Mouse (Mus musculus) hindbrain, embryonic 13.5 days (tissue): ENCODE measurements around the gene Prrx1. TPM values are rescaled to one million over a fixed set of nuclear protein-coding genes. Genes with fewer than 3 reads are reported as not detected.

Source experiments
- ATAC-seq: fragments of 200-750 bp; cut with Nextera tagmentation; 2 replicates; pipeline ENCODE4 v1.8.0; 2017; ENCODE audit warnings: moderate TSS enrichment; ENCODE audit not compliant: low FRiP score
- H3K27ac ChIP-seq: fragments of 300-500 bp; sonication (generic); 2 replicates; pipeline ENCODE4 v1.5.1; 2015; ENCODE audit warnings: inconsistent platforms, mild to moderate bottlenecking, moderate library complexity
- H3K27me3 ChIP-seq: fragments of 300-500 bp; sonication (generic); 2 replicates; pipeline ENCODE4 v1.6.1; 2015; ENCODE audit warnings: mild to moderate bottlenecking, inconsistent platforms
- H3K36me3 ChIP-seq: fragments of 300-500 bp; sonication (generic); 2 replicates; pipeline ENCODE4 v1.6.1; 2015; ENCODE audit warnings: mild to moderate bottlenecking, inconsistent platforms
- H3K4me1 ChIP-seq: fragments of 300-500 bp; sonication (generic); replicated peaks from 2 replicates; pipeline ENCODE4 v1.6.1; 2015; ENCODE audit warnings: inconsistent platforms
- H3K4me2 ChIP-seq: fragments of 300-500 bp; sonication (generic); 2 replicates; pipeline ENCODE4 v1.6.1; 2015; ENCODE audit warnings: inconsistent platforms, mild to moderate bottlenecking, moderate library complexity
- H3K4me3 ChIP-seq: fragments of 300-500 bp; sonication (generic); 2 replicates; pipeline ENCODE4 v1.5.1; 2015; ENCODE audit warnings: mild to moderate bottlenecking, inconsistent platforms
- H3K9ac ChIP-seq: fragments of 300-500 bp; sonication (generic); 2 replicates; pipeline ENCODE4 v1.6.1; 2015; ENCODE audit warnings: mild to moderate bottlenecking, inconsistent platforms
- H3K9me3 ChIP-seq: fragments of 300-500 bp; sonication (generic); 2 replicates; pipeline ENCODE4 v1.6.1; 2016; ENCODE audit warnings: inconsistent platforms
- WGBS: fragments of 180-500 bp; shearing (Covaris S2); methylation state at CpG from one replicate; pipeline ENCODE4 v1.1.7; 2015; 5-methylcytosine and 5-hydroxymethylcytosine counted together
- polyA plus RNA-seq: library from polyadenylated mRNA; unstranded; fragments of >200 nt; fragmentation: Nextera tagmentation; extraction: Ambion mirVana; gene quantifications from 2 replicates; pipeline ENCODE4 v1.2.1, GENCODE M21; 2015

The Prrx1 gene
- polyA plus RNA-seq, 1 experiment from 2014 or later = 6.4 TPM

GRCm38 (mm10) chr1:163338525-163339218, 25.2 kb upstream of the Prrx1 start:
- H3K36me3 ChIP-seq = no peaks in the 10 kb centered on the region
- H3K9ac ChIP-seq = no peak overlapping the region
- no peak overlapping the region for H3K27ac ChIP-seq
- ATAC-seq = peak; percentile 84
- H3K4me1 ChIP-seq = no peaks in the 10 kb centered on the region
- 55% methylated on average over 7 of the region's 7 CpGs for WGBS
- no peak overlapping the region for H3K4me2 ChIP-seq
- H3K9me3 ChIP-seq = no peaks in the 10 kb centered on the region
- H3K4me3 ChIP-seq = no peak overlapping the region
- no peaks in the 10 kb centered on the region for H3K27me3 ChIP-seq

DNA sequence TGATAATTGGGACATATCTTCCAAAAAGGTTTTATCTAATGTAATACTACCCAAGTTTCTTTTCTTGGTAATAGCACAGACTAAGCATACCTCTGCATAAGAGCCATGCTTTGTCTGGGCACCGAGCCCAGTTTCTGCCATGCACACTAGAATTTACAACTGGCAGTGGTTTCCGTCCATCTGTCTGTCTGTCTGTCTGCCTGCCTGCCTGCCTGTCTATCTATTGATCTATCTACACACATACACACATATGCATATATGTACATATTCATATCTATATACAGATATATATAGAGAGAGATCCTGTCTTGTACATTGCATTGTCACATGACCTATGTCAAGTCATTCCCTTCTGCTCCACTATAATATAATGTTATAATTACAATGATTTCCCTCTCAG, 24.3 kb upstream of the Prrx1 start:
- H3K4me3 ChIP-seq = no peak overlapping the region
- H3K27me3 ChIP-seq = no peaks in the 10 kb centered on the region
- WGBS = 75% methylated on average over 2 of the region's 2 CpGs
- no peak overlapping the region for H3K27ac ChIP-seq
- no peak overlapping the region for H3K9ac ChIP-seq
- ATAC-seq = no peak
- H3K9me3 ChIP-seq = no peaks in the 10 kb centered on the region
- no peak overlapping the region for H3K4me2 ChIP-seq
- H3K36me3 ChIP-seq = no peaks in the 10 kb centered on the region
- H3K4me1 ChIP-seq = no peaks in the 10 kb centered on the region

- no peaks in the 10 kb centered on the region for H3K4me1 ChIP-seq
- H3K36me3 ChIP-seq = no peaks in the 10 kb centered on the region
- H3K9ac ChIP-seq = no peak overlapping the region
- H3K4me3 ChIP-seq = no peak overlapping the region
- H3K27me3 ChIP-seq = no peaks in the 10 kb centered on the region
- ATAC-seq = no peak
- no peak overlapping the region for H3K27ac ChIP-seq
- WGBS = 77% methylated on average over 2 of the region's 2 CpGs
- H3K4me2 ChIP-seq = no peak overlapping the region
- H3K9me3 ChIP-seq = no peaks in the 10 kb centered on the region
Measured at GRCm38 (mm10) chr1:163327279-163327678, 13.8 kb upstream of the Prrx1 start.

DNA sequence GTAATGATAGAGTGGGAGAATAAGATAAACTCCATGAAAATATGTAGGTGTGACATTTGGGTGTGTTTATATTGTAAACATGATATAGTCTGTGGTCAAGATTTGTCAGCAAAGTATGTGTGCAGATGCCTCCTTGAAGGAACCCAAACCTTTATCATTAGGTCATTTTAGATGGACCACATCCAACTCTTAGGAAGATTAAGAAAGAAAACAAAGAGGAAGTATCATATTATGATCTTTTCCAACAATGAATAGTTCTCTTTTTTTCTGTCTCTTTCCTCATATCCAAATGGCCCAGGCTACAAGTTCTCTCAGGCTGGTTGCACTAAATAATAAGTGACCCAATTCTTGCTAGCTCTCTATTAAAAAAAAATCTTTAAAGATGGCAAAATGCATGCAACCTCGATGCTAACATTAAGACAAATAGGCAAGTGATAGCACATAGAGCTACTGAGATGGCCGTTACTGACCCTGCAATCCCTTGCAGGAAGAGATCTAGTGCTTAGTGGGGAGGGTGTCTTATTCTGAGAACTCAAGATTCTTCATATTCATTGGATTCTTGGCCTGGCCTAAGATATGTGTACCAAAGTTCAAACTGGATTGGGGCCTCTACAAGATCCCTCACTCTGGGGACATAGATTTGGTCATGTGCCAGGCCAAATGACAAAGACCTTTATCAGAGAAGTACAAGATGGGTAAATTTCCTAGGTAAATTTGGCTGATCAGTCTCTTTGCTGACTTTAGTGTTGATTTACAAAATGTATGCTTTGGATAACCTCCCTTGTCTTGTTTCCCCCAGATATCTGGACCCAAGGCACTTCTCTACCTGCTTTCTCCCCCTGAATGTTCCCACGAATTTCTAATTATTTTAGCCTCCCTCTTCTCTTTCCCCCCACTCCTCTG, 6.4 kb upstream of the Prrx1 start:
- no peak overlapping the region for H3K9ac ChIP-seq

GRCm38 (mm10) chr1:163316920-163317319, 3.4 kb upstream of the Prrx1 start:
- WGBS = 40% methylated on average over 1 of the region's 1 CpGs
- H3K9me3 ChIP-seq = no peaks in the 10 kb centered on the region
- H3K27ac ChIP-seq = no peak overlapping the region
- H3K4me3 ChIP-seq = no peak overlapping the region
- peaks cover 69% of the 10 kb centered on the region for H3K27me3 ChIP-seq
- no peak overlapping the region for H3K4me2 ChIP-seq
- H3K36me3 ChIP-seq = no peaks in the 10 kb centered on the region
- peaks cover 32% of the 10 kb centered on the region for H3K4me1 ChIP-seq
- no peak overlapping the region for H3K9ac ChIP-seq
- ATAC-seq = no peak

More for the DNA sequence above, 6.4 kb upstream of the Prrx1 start:
- H3K27me3 ChIP-seq = peaks cover 40% of the 10 kb centered on the region
- no peak overlapping the region for H3K4me3 ChIP-seq
- 71% methylated on average over 3 of the region's 3 CpGs for WGBS
- no peaks in the 10 kb centered on the region for H3K36me3 ChIP-seq
- peaks cover 2% of the 10 kb centered on the region for H3K4me1 ChIP-seq
- no peak for ATAC-seq
- no peak overlapping the region for H3K27ac ChIP-seq
- no peak overlapping the region for H3K4me2 ChIP-seq
- H3K9me3 ChIP-seq = no peaks in the 10 kb centered on the region

DNA sequence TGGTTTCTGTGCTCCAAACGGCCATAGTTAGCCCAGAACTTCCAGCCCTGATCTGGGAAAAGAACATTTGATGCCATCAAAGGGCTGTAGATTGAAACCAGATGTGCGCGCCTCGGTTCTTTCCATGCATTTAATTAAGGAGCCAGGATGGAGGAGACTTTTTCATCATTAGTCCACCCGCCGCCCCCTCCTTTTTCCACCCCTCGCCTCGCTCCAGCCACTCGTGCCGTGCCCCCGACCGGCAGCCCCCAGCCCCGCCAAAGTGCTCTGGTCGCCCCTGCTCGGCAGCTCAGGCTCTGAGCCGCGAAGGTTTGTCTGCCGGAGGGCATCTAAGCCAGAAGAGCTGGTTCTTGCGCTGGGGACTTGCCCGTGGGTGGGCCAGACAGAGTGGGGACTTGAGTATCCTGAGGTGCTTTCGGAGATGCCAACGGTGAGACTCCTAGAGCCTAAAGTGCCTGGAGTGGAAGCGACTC, 1.4 kb upstream of the Prrx1 start:
- Histone ChIP-seq H3K36me3 (no peaks in the 10 kb centered on the region), H3K4me1 (peaks cover 38% of the 10 kb centered on the region), H3K4me2 (peak overlapping the region; percentile 59), H3K9ac (peak overlapping the region; percentile 39; the same call in 1 of the 2 replicates), H3K27me3 (peaks cover 88% of the 10 kb centered on the region), H3K4me3 (peak overlapping the region; percentile 42), H3K9me3 (no peaks in the 10 kb centered on the region), H3K27ac (no peak overlapping the region)
- ATAC-seq = no peak
- under 1% methylated on average over 23 of the region's 23 CpGs for WGBS

DNA sequence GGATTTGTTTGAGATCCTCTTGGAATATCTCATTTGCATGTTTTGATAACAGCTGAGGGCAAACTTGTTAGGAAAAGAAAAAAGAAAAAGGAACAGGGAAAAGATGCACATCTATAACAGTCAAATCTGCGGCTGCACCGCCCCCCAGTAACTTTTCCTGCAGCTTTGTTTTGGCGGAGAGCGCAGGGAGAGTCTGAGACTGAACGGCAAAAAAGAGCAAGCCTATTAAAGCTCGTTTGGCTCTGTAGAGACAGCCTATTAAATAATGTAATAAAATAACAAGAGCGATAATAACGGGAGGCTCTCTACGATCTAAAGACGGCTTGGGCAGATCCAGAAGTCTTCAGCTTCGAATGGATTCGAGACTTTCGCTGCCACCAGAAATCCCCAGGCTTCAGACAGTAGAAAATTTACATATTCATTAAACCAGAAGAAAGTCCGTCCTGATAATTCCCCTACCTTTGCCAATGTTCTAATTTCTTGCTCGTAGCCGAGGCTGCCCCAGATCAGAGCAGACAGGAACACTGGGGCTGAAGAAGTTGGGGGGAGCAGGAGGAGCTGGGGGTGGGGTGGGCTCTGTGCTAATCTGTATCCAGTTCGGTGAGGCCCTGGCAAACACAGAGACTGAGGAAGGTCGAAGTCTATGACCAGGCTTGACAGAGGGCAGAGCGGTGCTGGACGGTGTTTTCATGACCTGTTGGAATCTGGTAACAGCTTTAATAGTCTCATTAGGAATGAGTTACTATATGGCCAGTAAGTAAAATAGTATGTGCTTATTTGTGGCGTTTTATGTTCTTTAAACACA, 613 bp upstream of the Prrx1 start:
- Histone ChIP-seq H3K27ac (no peak overlapping the region), H3K4me1 (peaks cover 38% of the 10 kb centered on the region), H3K9me3 (no peaks in the 10 kb centered on the region), H3K4me2 (peak overlapping the region; percentile 59), H3K4me3 (peak overlapping the region; percentile 42), H3K9ac (no peak overlapping the region), H3K36me3 (no peaks in the 10 kb centered on the region), H3K27me3 (peaks cover 94% of the 10 kb centered on the region)
- ATAC-seq = peak; percentile 40; the same call in 1 of the 2 replicates
- WGBS = under 1% methylated on average over 21 of the region's 21 CpGs

DNA sequence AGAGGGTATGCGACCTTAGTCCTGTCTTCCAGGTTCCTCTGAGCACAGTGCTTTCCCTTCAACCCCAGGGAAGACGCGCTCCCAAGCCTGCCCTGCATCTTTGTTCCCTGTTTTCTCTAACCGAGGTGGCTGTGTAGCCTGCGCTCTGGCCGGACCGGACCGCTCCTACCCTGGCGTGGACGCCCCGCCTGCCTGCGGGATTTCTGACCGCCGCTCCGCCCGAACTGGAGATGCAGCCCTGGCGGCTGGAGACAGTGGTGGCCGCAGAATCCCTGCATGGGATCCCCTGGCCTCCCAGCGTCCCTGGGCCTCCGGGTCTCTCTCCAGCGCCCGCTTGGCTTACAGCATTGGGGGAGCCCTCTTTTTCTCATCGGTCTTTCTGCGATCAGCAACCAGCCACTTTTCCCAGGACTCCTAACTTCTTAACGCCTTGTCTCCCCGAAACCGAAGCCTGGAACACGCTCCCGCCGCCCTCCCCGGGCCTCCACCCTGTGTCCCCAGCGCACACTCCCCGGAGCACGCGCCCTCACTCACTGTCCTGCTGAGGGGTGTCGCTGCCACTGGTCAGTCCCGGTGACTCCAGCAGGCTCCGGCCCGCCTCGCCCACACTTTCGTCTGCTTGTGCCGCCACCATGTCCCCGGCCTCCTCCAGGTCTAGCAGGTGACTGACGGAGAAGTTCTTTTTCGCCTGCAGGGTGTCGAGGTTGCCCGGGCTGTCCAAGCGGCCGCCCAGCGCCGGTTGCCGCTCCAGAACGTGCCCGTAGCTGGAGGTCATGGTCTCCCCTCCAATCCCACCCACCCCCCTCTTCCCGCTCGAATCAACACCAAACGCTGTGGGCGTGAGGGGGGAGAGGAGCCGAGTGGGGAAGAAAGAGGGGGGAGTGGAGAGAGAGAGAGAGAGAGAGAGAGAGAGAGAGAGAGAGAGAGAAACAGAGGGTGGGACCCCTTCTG, 1.4 kb downstream of the Prrx1 start:
- ATAC-seq = peak; percentile 37
- H3K27me3 ChIP-seq = peaks cover 98% of the 10 kb centered on the region

DNA sequence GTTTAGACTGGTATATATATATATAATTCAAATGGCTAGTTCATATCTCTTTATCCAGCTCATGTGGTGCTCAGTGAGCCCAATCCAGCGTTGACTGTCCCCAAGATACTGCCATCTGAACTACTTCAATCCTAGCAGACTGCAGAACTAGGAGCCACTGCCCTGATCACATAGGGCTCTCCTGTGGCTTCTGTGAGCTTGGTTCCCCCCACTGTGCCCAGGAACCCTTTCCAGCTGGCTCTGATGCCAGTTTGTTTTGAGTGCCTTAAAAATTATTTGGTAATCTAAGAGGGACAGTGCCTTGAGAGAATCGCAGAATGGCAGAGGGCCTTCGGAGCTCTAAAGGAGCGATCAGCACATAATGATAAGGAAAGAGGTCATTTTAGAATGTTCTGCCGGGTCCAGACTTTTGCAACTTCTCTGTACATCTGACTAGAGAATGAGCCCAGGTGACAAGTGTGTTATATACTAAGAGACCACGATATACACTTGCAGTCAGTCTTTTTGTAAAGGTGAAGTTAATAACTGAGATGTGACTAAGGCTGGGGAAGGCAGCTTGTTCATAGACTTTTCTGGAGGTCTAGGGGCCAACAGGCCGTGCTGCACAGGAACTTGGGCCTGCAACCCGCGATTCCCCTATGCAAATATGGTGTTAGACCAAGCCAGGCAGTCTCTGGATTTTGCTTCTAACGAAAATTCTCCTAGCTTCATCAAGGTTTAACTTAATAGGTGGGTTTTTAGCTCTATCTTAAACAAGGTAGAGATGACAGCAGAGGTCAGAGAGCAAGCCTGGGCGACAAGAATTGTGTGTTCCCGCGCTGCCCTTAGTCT, 2.3 kb downstream of the Prrx1 start:
- peak overlapping the region; percentile 65 for H3K9ac ChIP-seq
- H3K9me3 ChIP-seq = no peaks in the 10 kb centered on the region
- H3K27ac ChIP-seq = 0 out of 2 replicates have a peak overlapping the region, but pooled peaks have one; percentile 18
- no peak for ATAC-seq
- peaks cover 99% of the 10 kb centered on the region for H3K27me3 ChIP-seq
- H3K36me3 ChIP-seq = no peaks in the 10 kb centered on the region
- WGBS = 9% methylated on average over 13 of the region's 13 CpGs
- H3K4me3 ChIP-seq = peak overlapping the region; percentile 42
- H3K4me1 ChIP-seq = peaks cover 44% of the 10 kb centered on the region
- H3K4me2 ChIP-seq = peak overlapping the region; percentile 59

More for the DNA sequence above, 1.4 kb downstream of the Prrx1 start:
- WGBS = under 1% methylated on average over 55 of the region's 59 CpGs
- H3K9me3 ChIP-seq = no peaks in the 10 kb centered on the region
- peak overlapping the region; percentile 42 for H3K4me3 ChIP-seq
- H3K9ac ChIP-seq = peak overlapping the region; percentile 65
- H3K36me3 ChIP-seq = no peaks in the 10 kb centered on the region
- peak overlapping the region; percentile 59 for H3K4me2 ChIP-seq
- peaks cover 44% of the 10 kb centered on the region for H3K4me1 ChIP-seq
- H3K27ac ChIP-seq = peak overlapping the region; percentile 18; the same call in 1 of the 2 replicates

DNA sequence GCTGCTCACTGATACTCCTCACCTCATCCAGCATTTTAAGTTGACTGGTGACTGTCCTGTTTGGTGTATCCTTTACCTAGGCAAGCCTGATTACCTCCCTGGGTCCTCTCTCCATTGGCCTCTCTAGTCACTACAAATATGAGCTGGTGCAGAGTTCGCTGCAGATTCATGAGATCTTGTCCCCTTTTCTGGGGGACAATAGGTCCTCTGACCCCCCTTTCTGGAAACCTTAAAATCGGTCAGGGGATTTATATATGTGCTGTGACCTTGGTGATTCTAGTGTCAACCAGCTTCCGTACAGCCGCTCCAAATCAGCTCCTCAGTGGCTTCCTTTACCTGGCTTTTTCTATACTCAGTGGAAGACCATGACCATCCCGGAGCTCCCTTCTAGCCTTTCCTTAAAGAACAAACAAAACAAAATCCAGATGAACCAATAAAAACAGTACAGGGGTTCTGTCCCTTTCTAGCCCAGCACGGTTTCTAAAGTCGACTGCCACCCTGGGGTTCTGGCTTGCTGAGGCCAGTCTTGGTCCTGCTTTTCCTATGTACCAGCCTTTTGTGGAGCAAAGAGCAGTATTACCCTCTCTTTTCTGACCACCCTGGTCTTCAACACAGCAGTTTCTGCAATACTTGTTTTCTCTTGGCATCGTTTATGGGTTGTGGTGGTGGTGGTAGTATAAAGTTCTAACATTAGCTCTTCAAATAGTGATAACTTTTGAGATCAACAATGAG, 3.3 kb downstream of the Prrx1 start:
- Histone ChIP-seq H3K36me3 (no peaks in the 10 kb centered on the region), H3K27me3 (peaks cover 99% of the 10 kb centered on the region), H3K9ac (no peak overlapping the region), H3K9me3 (no peaks in the 10 kb centered on the region), H3K27ac (no peak overlapping the region), H3K4me3 (peak overlapping the region; percentile 14; the same call in 1 of the 2 replicates), H3K4me1 (peaks cover 44% of the 10 kb centered on the region), H3K4me2 (peak overlapping the region; percentile 15; the same call in 1 of the 2 replicates)
- WGBS = 9% methylated on average over 8 of the region's 8 CpGs
- ATAC-seq = no peak
